Mouse (Mus musculus) ES-E14 (cell line): ENCODE results near the gene Adcy9. TPM values are rescaled to one million over a fixed set of nuclear protein-coding genes. Genes with fewer than 3 reads are reported as not detected.

ENCODE experiments used
- DNase-seq: peaks from one replicate; pipeline ENCODE4 v3.0.0-alpha.2; 2013; ENCODE audit warnings: low read depth, low spot score
- H3K27ac ChIP-seq: 2 replicates; pipeline ENCODE4 v1.5.1; 2012; ENCODE audit warnings: low read depth, mild to moderate bottlenecking, low read length, moderate library complexity, mixed read lengths; ENCODE audit not compliant: poor library complexity, insufficient read depth, severe bottlenecking
- H3K36me3 ChIP-seq: 2 replicates; pipeline ENCODE4 v1.6.1; 2012; ENCODE audit warnings: mild to moderate bottlenecking, low read length, moderate library complexity, mixed read lengths; ENCODE audit not compliant: control insufficient read depth, poor library complexity, insufficient read depth, severe bottlenecking
- H3K4me1 ChIP-seq, 2 experiments: fragments of 150-350 bp in 1 of 2; sonication (generic) in 1 of 2; 2 replicates each; pipeline ENCODE4 v1.6.1; 2012; ENCODE audit warnings: low read length in 2 of 2, mild to moderate bottlenecking in 1 of 2, mixed read lengths in 1 of 2; ENCODE audit not compliant: control insufficient read depth in 2 of 2, insufficient read depth in 2 of 2, poor library complexity in 1 of 2
- H3K4me3 ChIP-seq, 2 experiments: fragments of 150-350 bp in 1 of 2; sonication (generic) in 1 of 2; 2 replicates each; pipeline ENCODE4 v1.5.1; 2012; ENCODE audit warnings: low read length in 2 of 2, low read depth in 1 of 2, mild to moderate bottlenecking in 1 of 2, mixed read lengths in 1 of 2; ENCODE audit not compliant: insufficient read depth in 1 of 2, poor library complexity in 1 of 2, severe bottlenecking in 1 of 2
- H3K9ac ChIP-seq: 2 replicates; pipeline ENCODE4 v1.6.1; 2012; ENCODE audit warnings: low read depth, mild to moderate bottlenecking, low read length, mixed read lengths; ENCODE audit not compliant: poor library complexity, insufficient read depth, severe bottlenecking
- H3K9me3 ChIP-seq: fragments of 150-350 bp; sonication (generic); 2 replicates; pipeline ENCODE4 v1.6.1; 2012; ENCODE audit warnings: low read depth, mild to moderate bottlenecking, low read length; ENCODE audit not compliant: control insufficient read depth, insufficient read depth
- CHD2 ChIP-seq: IDR thresholded peaks from 2 replicates; pipeline ENCODE4 v1.6.1; 2014; ENCODE audit warnings: mild to moderate bottlenecking, low read depth, low read length, inconsistent platforms
- HCFC1 ChIP-seq: IDR thresholded peaks from 2 replicates; pipeline ENCODE4 v1.6.1; 2012; ENCODE audit warnings: low read length, inconsistent platforms, borderline replicate concordance; ENCODE audit not compliant: insufficient read depth
- MAFK ChIP-seq: IDR thresholded peaks from 2 replicates; pipeline ENCODE4 v1.6.1; 2014; ENCODE audit warnings: mild to moderate bottlenecking, low read depth, low read length, inconsistent platforms; ENCODE audit not compliant: insufficient read depth
- ZC3H11A ChIP-seq: IDR thresholded peaks from 2 replicates; pipeline ENCODE4 v1.6.1; 2012; ENCODE audit warnings: low read depth, mild to moderate bottlenecking, inconsistent platforms, low read length, borderline replicate concordance
- ZNF384 ChIP-seq: IDR thresholded peaks from 2 replicates; pipeline ENCODE4 v1.6.1; 2012; ENCODE audit warnings: low read depth, low read length, inconsistent platforms
- in situ Hi-C, 2 experiments: fragments of 600-800 bp; cut with MboI; formaldehyde crosslinking; loops; one replicate each; pipeline ENCODE4 v1.15.1; 2025; ENCODE audit warnings: low sequenced_read_pairs in 2 of 2, inconsistent platforms in 1 of 2; ENCODE audit not compliant: unreplicated experiment in 2 of 2
- total RNA-seq: library from RNA; depleted of rRNA; stranded (reverse); fragments of 300-350 nt; gene quantifications from 2 replicates; pipeline ENCODE4 v1.2.3, GENCODE M21; 2012

Gene Adcy9
- total RNA-seq, 1 experiment: 5.2 TPM

DNA sequence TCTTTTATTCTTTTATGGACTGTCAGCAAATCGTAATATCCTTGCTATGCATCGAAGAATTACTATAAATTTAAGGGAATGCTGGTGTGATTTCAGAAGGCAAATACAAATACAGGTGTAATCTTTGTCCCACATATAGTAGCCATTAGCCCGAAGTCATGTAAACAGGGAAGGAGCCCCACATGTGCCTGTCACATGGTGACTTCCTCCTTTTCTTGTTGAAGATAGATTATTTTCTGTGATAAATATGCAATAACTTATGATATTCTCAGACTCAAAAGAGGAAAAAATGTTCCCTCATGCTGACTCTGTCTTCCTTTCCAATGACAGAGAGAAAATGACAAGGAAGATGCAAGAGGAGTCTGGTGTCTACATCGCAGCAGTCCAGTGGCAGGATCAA, 112.5 kb downstream of the Adcy9 start:
- no peaks in the 10 kb centered on the region for H3K36me3 ChIP-seq
- TF ChIP-seq CHD2 (no peak), ZC3H11A (no peak), MAFK (no peak), ZNF384 (no peak), HCFC1 (no peak)
- no peak overlapping the region for H3K27ac ChIP-seq
- no peak for DNase-seq
- no peak overlapping the region for H3K4me3 ChIP-seq
- no peak overlapping the region for H3K9ac ChIP-seq
- H3K9me3 ChIP-seq: no peaks in the 10 kb centered on the region
- in situ Hi-C loops: no loop called here
- no peaks in the 10 kb centered on the region; a peak in 1 of 4 replicates for H3K4me1 ChIP-seq

DNA sequence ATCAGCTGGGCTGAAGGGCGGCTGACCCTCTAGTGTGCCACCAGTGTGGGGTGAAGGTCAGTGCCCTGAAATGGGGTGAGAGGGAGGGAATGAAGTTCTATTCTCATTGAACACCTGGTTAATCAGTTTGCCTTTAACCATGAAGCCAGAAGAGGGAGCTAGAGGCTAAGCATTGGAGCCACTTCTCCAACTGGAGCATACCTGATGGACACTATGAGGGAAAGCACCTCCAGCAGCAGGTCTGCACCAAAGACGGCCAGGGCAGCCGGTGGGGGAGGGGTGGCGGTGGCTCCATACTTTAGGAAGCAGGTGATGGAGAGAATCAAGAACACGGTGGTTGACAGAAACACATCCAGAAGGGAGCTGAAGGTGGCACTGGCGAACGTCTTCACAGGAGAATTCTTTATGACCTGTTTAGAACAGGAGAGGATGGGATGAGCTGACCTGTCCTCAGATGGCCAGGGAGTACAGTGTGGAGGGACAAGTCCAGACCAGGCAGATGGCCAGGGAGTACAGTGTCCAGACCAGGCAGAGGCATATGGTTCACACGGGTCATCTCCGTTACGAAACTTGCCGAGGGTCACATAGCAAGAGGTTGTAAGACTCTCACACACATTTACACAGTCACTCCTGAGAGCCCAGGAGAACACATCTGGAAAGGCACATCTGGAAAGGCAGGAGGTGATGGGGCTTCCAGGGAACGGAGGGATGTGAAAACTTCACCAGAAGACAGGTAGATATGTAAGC, 115.9 kb downstream of the Adcy9 start:
- no peak overlapping the region for H3K27ac ChIP-seq
- DNase-seq: peak; percentile 34
- H3K4me3 ChIP-seq: no peak overlapping the region
- in situ Hi-C loops: no loop called here
- H3K4me1 ChIP-seq: no peaks in the 10 kb centered on the region
- H3K9me3 ChIP-seq: no peaks in the 10 kb centered on the region
- TF ChIP-seq ZC3H11A: peak; percentile 34; the same call in 1 of the 2 replicates
- no peak for TF ChIP-seq CHD2
- TF ChIP-seq MAFK: no peak
- no peaks in the 10 kb centered on the region for H3K36me3 ChIP-seq
- H3K9ac ChIP-seq: no peak overlapping the region

DNA sequence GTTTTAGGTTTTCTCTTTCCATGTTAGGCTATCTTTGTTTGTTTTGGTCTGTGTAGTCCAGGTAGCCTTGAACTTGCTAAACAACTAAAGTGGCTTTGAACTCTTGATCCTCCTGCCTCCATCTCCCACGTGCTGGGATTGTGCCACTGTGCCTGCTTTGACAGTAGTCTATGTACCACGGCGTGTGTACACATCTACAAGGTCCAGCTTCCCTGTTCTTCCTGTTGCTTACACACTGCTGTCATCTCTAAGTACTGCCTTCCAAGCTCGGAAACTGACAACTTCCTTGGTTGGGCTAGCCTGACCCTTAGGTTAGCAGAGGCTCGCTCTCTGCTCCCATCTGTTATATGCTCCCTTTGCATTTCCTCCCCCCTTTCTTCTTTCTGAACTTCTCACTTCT, 116.7 kb downstream of the Adcy9 start:
- H3K27ac ChIP-seq: no peak overlapping the region
- no peak overlapping the region for H3K9ac ChIP-seq
- no peak for TF ChIP-seq HCFC1
- TF ChIP-seq ZC3H11A: no peak
- TF ChIP-seq CHD2: no peak
- TF ChIP-seq ZNF384: no peak
- TF ChIP-seq MAFK: no peak
- no peaks in the 10 kb centered on the region for H3K36me3 ChIP-seq
- in situ Hi-C loops: no loop called here
- no peaks in the 10 kb centered on the region for H3K4me1 ChIP-seq
- no peak for DNase-seq
- no peak overlapping the region for H3K4me3 ChIP-seq
- no peaks in the 10 kb centered on the region for H3K9me3 ChIP-seq

DNA sequence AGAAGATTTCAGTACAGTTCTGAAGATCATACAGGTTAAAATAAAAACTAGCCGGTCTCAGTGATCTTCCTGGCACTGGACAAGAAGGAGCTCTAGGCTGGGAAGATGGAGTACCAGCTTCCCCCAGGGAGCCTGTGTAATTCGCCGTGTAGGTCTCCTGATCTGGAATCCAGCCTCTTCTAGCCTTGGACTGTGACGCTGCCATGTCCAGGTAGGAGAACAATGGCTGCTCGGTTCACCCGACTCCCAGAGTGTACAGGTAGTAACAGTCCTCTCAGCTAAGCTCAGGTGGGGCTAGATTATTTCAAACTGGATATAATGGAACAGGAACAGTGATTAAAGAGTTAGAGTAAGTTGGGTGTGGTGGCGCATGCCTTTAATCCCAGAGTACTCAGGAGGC, 120.0 kb downstream of the Adcy9 start:
- no peak overlapping the region for H3K4me3 ChIP-seq
- H3K27ac ChIP-seq: no peak overlapping the region
- TF ChIP-seq ZC3H11A (no peak), CHD2 (no peak), MAFK (no peak), ZNF384 (no peak), HCFC1 (no peak)
- H3K4me1 ChIP-seq: no peaks in the 10 kb centered on the region
- no peaks in the 10 kb centered on the region for H3K9me3 ChIP-seq
- H3K36me3 ChIP-seq: no peaks in the 10 kb centered on the region; the same call in 1 of the 2 replicates
- in situ Hi-C loops: no loop called here
- no peak overlapping the region for H3K9ac ChIP-seq
- DNase-seq: no peak

GRCm38 (mm10) chr16:4293259-4293658, 127.0 kb downstream of the Adcy9 start:
- H3K4me1 ChIP-seq: peaks cover 8 to 10% of the 10 kb centered on the region in 2 experiments
- H3K36me3 ChIP-seq: no peaks in the 10 kb centered on the region; the same call in 1 of the 2 replicates
- 0 out of 2 replicates have a peak overlapping the region, but pooled peaks have one; percentile 50 for H3K27ac ChIP-seq
- in situ Hi-C loops: no loop called here
- no peak overlapping the region for H3K9ac ChIP-seq
- no peaks in the 10 kb centered on the region for H3K9me3 ChIP-seq
- TF ChIP-seq HCFC1 (no peak), ZC3H11A (no peak), MAFK (no peak), ZNF384 (no peak), CHD2 (peak; percentile 20; the same call in 1 of the 2 replicates)
- H3K4me3 ChIP-seq: no peak overlapping the region
- DNase-seq: peak; percentile 54
